Mouse (Mus musculus): Measurements from ENCODE around the gene 6430531B16Rik. TPM values are rescaled to one million over a fixed set of nuclear protein-coding genes. Genes with fewer than 3 reads are reported as not detected.

6430531B16Rik gene
- polyA plus RNA-seq, 1 experiment from 2014 or later: 0.50 TPM

GRCm38 (mm10) chr7:139990864-139991394, 12.4 kb upstream of the 6430531B16Rik start:
- Histone ChIP-seq H3K9me3 (replicated peaks) (no peaks in the 10 kb centered on the region), H3K27ac (no peak overlapping the region), H3K4me1 (no peaks in the 10 kb centered on the region), H3K36me3 (ENCODE audit: poor library complexity, severe bottlenecking) (peaks cover 21% of the 10 kb centered on the region), H3K4me2 (no peak overlapping the region), H3K9ac (no peak overlapping the region), H3K27me3 (no peaks in the 10 kb centered on the region), H3K4me3 (no peak overlapping the region)
- WGBS: 79% methylated on average over 8 of the region's 8 CpGs
- ATAC-seq: no peak

GRCm38 (mm10) chr7:139988272-139988671, 9.7 kb upstream of the 6430531B16Rik start:
- no peaks in the 10 kb centered on the region for H3K4me1 ChIP-seq
- no peak for ATAC-seq
- 92% methylated on average over 9 of the region's 9 CpGs for WGBS

GRCm38 (mm10) chr7:139984505-139984904, 6.0 kb upstream of the 6430531B16Rik start:
- H3K36me3 ChIP-seq (ENCODE audit: poor library complexity, severe bottlenecking): peaks cover 33% of the 10 kb centered on the region
- no peak for ATAC-seq
- no peaks in the 10 kb centered on the region for H3K9me3 ChIP-seq (replicated peaks)
- H3K27me3 ChIP-seq: no peaks in the 10 kb centered on the region
- WGBS: 93% methylated on average over 11 of the region's 11 CpGs
- no peak overlapping the region for H3K9ac ChIP-seq
- H3K4me3 ChIP-seq: no peak overlapping the region
- no peak overlapping the region for H3K27ac ChIP-seq
- H3K4me2 ChIP-seq: no peak overlapping the region
- no peaks in the 10 kb centered on the region for H3K4me1 ChIP-seq

More at GRCm38 (mm10) chr7:139988272-139988671, 9.7 kb upstream of the 6430531B16Rik start:
- Histone ChIP-seq H3K27ac (no peak overlapping the region), H3K36me3 (ENCODE audit: poor library complexity, severe bottlenecking) (peaks cover 33% of the 10 kb centered on the region), H3K4me2 (no peak overlapping the region), H3K4me3 (no peak overlapping the region), H3K27me3 (no peaks in the 10 kb centered on the region), H3K9ac (no peak overlapping the region), H3K9me3 (replicated peaks) (no peaks in the 10 kb centered on the region)

- WGBS: 84% methylated on average over 11 of the region's 11 CpGs
- Histone ChIP-seq H3K27ac (no peak overlapping the region), H3K27me3 (no peaks in the 10 kb centered on the region), H3K4me1 (peaks cover 13% of the 10 kb centered on the region), H3K9me3 (replicated peaks) (no peaks in the 10 kb centered on the region), H3K36me3 (ENCODE audit: poor library complexity, severe bottlenecking) (peaks cover 33% of the 10 kb centered on the region), H3K4me2 (no peak overlapping the region), H3K4me3 (no peak overlapping the region), H3K9ac (no peak overlapping the region)
- no peak for ATAC-seq
These were observed 3.5 kb upstream of the 6430531B16Rik start for GRCm38 (mm10) chr7:139982058-139982457.

- H3K4me3 ChIP-seq: no peak overlapping the region
- no peak overlapping the region for H3K9ac ChIP-seq
- 50% methylated on average over 3 of the region's 3 CpGs for WGBS
- H3K27ac ChIP-seq: no peak overlapping the region
- no peaks in the 10 kb centered on the region for H3K9me3 ChIP-seq (replicated peaks)
- H3K27me3 ChIP-seq: no peaks in the 10 kb centered on the region
- no peak overlapping the region for H3K4me2 ChIP-seq
- ATAC-seq: no peak
- peaks cover 13% of the 10 kb centered on the region for H3K4me1 ChIP-seq
- H3K36me3 ChIP-seq (ENCODE audit: poor library complexity, severe bottlenecking): peaks cover 20% of the 10 kb centered on the region
These were observed 2.2 kb upstream of the 6430531B16Rik start for GRCm38 (mm10) chr7:139980778-139981177.

GRCm38 (mm10) chr7:139979011-139979719, 610 bp upstream of the 6430531B16Rik start:
- Histone ChIP-seq H3K4me3 (peak overlapping the region; percentile 53), H3K27ac (no peak overlapping the region), H3K4me1 (peaks cover 13% of the 10 kb centered on the region), H3K27me3 (0 out of 2 replicates have a peak, but pooled peaks cover 2% of the 10 kb centered on the region), H3K36me3 (ENCODE audit: poor library complexity, severe bottlenecking) (peaks cover 6% of the 10 kb centered on the region; the same call in 1 of the 2 replicates), H3K9me3 (replicated peaks) (no peaks in the 10 kb centered on the region), H3K4me2 (peak overlapping the region; percentile 89), H3K9ac (peak overlapping the region; percentile 72)
- WGBS: 46% methylated on average over 13 of the region's 13 CpGs
- peak; percentile 60 for ATAC-seq

GRCm38 (mm10) chr7:139975471-139975870, 3.1 kb downstream of the 6430531B16Rik start:
- Histone ChIP-seq H3K4me2 (no peak overlapping the region), H3K4me1 (peaks cover 13% of the 10 kb centered on the region), H3K9ac (no peak overlapping the region), H3K36me3 (ENCODE audit: poor library complexity, severe bottlenecking) (no peaks in the 10 kb centered on the region), H3K9me3 (replicated peaks) (no peaks in the 10 kb centered on the region), H3K27me3 (0 out of 2 replicates have a peak, but pooled peaks cover 2% of the 10 kb centered on the region), H3K27ac (no peak overlapping the region), H3K4me3 (no peak overlapping the region)
- 64% methylated on average over 5 of the region's 5 CpGs for WGBS
- ATAC-seq: no peak

GRCm38 (mm10) chr7:139974307-139974706, 4.2 kb downstream of the 6430531B16Rik start:
- no peak overlapping the region for H3K4me3 ChIP-seq
- 89% methylated on average over 10 of the region's 10 CpGs for WGBS
- no peak overlapping the region for H3K9ac ChIP-seq
- ATAC-seq: no peak
- H3K36me3 ChIP-seq (ENCODE audit: poor library complexity, severe bottlenecking): no peaks in the 10 kb centered on the region
- H3K27me3 ChIP-seq: 0 out of 2 replicates have a peak, but pooled peaks cover 2% of the 10 kb centered on the region
- H3K4me1 ChIP-seq: peaks cover 12% of the 10 kb centered on the region
- no peak overlapping the region for H3K4me2 ChIP-seq
- no peak overlapping the region for H3K27ac ChIP-seq
- H3K9me3 ChIP-seq (replicated peaks): no peaks in the 10 kb centered on the region

- Histone ChIP-seq H3K4me3 (no peak overlapping the region), H3K27ac (no peak overlapping the region), H3K4me1 (peaks cover 2% of the 10 kb centered on the region), H3K9ac (no peak overlapping the region), H3K27me3 (0 out of 2 replicates have a peak, but pooled peaks cover 7% of the 10 kb centered on the region), H3K9me3 (replicated peaks) (no peaks in the 10 kb centered on the region), H3K4me2 (no peak overlapping the region), H3K36me3 (ENCODE audit: poor library complexity, severe bottlenecking) (no peaks in the 10 kb centered on the region)
- ATAC-seq: no peak
These were observed 5.6 kb downstream of the 6430531B16Rik start for GRCm38 (mm10) chr7:139972923-139973331.

- Histone ChIP-seq H3K27ac (no peak overlapping the region), H3K36me3 (ENCODE audit: poor library complexity, severe bottlenecking) (no peaks in the 10 kb centered on the region), H3K4me1 (no peaks in the 10 kb centered on the region), H3K27me3 (0 out of 2 replicates have a peak, but pooled peaks cover 7% of the 10 kb centered on the region), H3K4me3 (no peak overlapping the region), H3K4me2 (no peak overlapping the region), H3K9ac (no peak overlapping the region), H3K9me3 (replicated peaks) (no peaks in the 10 kb centered on the region)
- 76% methylated on average over 6 of the region's 6 CpGs for WGBS
- no peak for ATAC-seq
These were observed 7.1 kb downstream of the 6430531B16Rik start for GRCm38 (mm10) chr7:139971436-139971835.

- Histone ChIP-seq H3K4me2 (no peak overlapping the region), H3K4me1 (no peaks in the 10 kb centered on the region), H3K9me3 (replicated peaks) (no peaks in the 10 kb centered on the region), H3K27me3 (0 out of 2 replicates have a peak, but pooled peaks cover 7% of the 10 kb centered on the region), H3K36me3 (ENCODE audit: poor library complexity, severe bottlenecking) (no peaks in the 10 kb centered on the region), H3K27ac (no peak overlapping the region), H3K4me3 (no peak overlapping the region), H3K9ac (no peak overlapping the region)
- 73% methylated on average over 5 of the region's 5 CpGs for WGBS
- no peak for ATAC-seq
These were observed 7.6 kb downstream of the 6430531B16Rik start for GRCm38 (mm10) chr7:139970979-139971378.

GRCm38 (mm10) chr7:139970216-139970919, 8.2 kb downstream of the 6430531B16Rik start:
- no peak for ATAC-seq
- no peak overlapping the region for H3K27ac ChIP-seq
- H3K4me1 ChIP-seq: no peaks in the 10 kb centered on the region
- H3K9me3 ChIP-seq (replicated peaks): no peaks in the 10 kb centered on the region
- 0 out of 2 replicates have a peak, but pooled peaks cover 5% of the 10 kb centered on the region for H3K27me3 ChIP-seq
- no peaks in the 10 kb centered on the region for H3K36me3 ChIP-seq (ENCODE audit: poor library complexity, severe bottlenecking)
- H3K4me2 ChIP-seq: no peak overlapping the region
- WGBS: 83% methylated on average over 10 of the region's 10 CpGs
- H3K4me3 ChIP-seq: no peak overlapping the region
- H3K9ac ChIP-seq: no peak overlapping the region
